Mouse (Mus musculus) stomach, postnatal 0 days (tissue): ENCODE measurements around the gene Slc8a3. TPM values are rescaled to one million over a fixed set of nuclear protein-coding genes. Genes with fewer than 3 reads are reported as not detected.

Experiments
- ATAC-seq: fragments of 200-750 bp; cut with Nextera tagmentation; 2 replicates; pipeline ENCODE4 v1.8.0; 2017; ENCODE audit not compliant: low FRiP score, low TSS enrichment
- DNase-seq: peaks from one replicate; pipeline ENCODE4 v3.0.0-alpha.2; 2016; ENCODE audit warnings: low spot score
- H3K27ac ChIP-seq: fragments of 300-500 bp; sonication (generic); replicated peaks from 2 replicates; pipeline ENCODE4 v1.5.1; 2014; ENCODE audit warnings: mild to moderate bottlenecking, control low read depth
- H3K27me3 ChIP-seq: fragments of 300-500 bp; sonication (generic); 2 replicates; pipeline ENCODE4 v1.6.1; 2014; ENCODE audit warnings: low read length; ENCODE audit not compliant: control insufficient read depth, insufficient read depth
- H3K36me3 ChIP-seq: fragments of 300-500 bp; sonication (generic); 2 replicates; pipeline ENCODE4 v1.6.1; 2014; ENCODE audit warnings: low read length, mixed read lengths; ENCODE audit not compliant: control insufficient read depth, insufficient read depth
- H3K4me1 ChIP-seq: fragments of 300-500 bp; sonication (generic); replicated peaks from 2 replicates; pipeline ENCODE4 v1.6.1; 2014; ENCODE audit warnings: antibody characterized with exemption; ENCODE audit not compliant: control insufficient read depth, insufficient read depth
- H3K4me2 ChIP-seq: fragments of 300-500 bp; sonication (generic); replicated peaks from 2 replicates; pipeline ENCODE4 v1.6.1; 2014; ENCODE audit warnings: low read depth, mild to moderate bottlenecking, control low read depth, moderate library complexity
- H3K4me3 ChIP-seq: fragments of 300-500 bp; sonication (generic); 2 replicates; pipeline ENCODE4 v1.5.1; 2014; ENCODE audit warnings: low read depth, low read length, control low read depth
- H3K9ac ChIP-seq: fragments of 300-500 bp; sonication (generic); 2 replicates; pipeline ENCODE4 v1.6.1; 2014; ENCODE audit warnings: mild to moderate bottlenecking, low read length, control low read depth, mixed read lengths
- H3K9me3 ChIP-seq: fragments of 300-500 bp; sonication (generic); 2 replicates; pipeline ENCODE4 v1.6.1; 2016; ENCODE audit warnings: low read length; ENCODE audit not compliant: control insufficient read depth
- CTCF ChIP-seq: IDR thresholded peaks from 2 replicates; pipeline ENCODE4 v1.5.1; 2016; ENCODE audit warnings: antibody characterized with exemption, low read depth, mild to moderate bottlenecking, moderate library complexity
- EP300 ChIP-seq: optimal IDR thresholded peaks from 2 replicates; pipeline ENCODE3; 2016; ENCODE audit warnings: antibody characterized with exemption
- WGBS: fragments of 180-500 bp; shearing (Covaris S2); extraction: QIAGEN DNeasy Blood & Tissue Kit; methylation state at CpG from one replicate; pipeline ENCODE4 v1.1.7; 2014; 5-methylcytosine and 5-hydroxymethylcytosine counted together
- polyA plus RNA-seq: library from polyadenylated mRNA; unstranded; fragments of >200 nt; fragmentation: Nextera tagmentation; extraction: Ambion mirVana; gene quantifications from 2 replicates; pipeline ENCODE4 v1.2.1, GENCODE M21; 2015

Gene Slc8a3
- polyA plus RNA-seq, 1 experiment from 2014 or later = 0.15 TPM

DNA sequence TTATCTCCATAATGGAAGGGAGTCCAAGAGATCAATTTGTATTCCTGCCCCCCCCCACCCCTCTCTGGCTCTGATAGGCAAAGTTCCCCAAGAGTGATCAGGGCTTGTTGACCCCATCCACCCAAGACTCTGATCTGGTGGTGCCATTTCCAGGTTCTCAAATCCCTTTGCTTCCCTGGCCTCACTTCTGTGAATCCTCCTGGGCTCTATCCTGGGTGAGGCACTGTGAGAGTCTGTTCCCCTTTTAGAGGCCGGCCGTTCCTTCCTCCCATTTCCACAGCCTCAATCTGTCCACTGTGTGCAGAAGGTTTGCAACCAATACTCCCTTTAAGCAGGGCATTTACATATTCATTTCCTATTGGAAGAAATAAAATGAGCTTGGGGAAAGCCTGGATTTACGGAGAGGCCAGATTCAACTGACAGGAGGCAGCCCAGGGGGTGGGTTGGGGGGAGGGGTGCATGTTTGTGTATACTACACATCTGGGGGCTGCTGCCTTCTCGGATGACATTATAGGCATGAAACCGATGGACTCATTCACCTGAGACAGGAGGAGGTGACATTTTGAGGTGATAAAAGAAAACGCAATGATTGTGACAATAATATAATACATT, 106.9 kb downstream of the Slc8a3 start:
- no peaks in the 10 kb centered on the region for H3K4me1 ChIP-seq
- H3K27me3 ChIP-seq = no peaks in the 10 kb centered on the region
- H3K9me3 ChIP-seq = no peaks in the 10 kb centered on the region
- no peak for TF ChIP-seq CTCF
- no peak for TF ChIP-seq EP300
- H3K4me3 ChIP-seq = no peak overlapping the region
- ATAC-seq (no peak), DNase-seq (no peak)
- H3K4me2 ChIP-seq = no peak overlapping the region
- no peak overlapping the region for H3K9ac ChIP-seq
- no peaks in the 10 kb centered on the region for H3K36me3 ChIP-seq
- 29% methylated on average over 6 of the region's 6 CpGs for WGBS
- H3K27ac ChIP-seq = no peak overlapping the region

DNA sequence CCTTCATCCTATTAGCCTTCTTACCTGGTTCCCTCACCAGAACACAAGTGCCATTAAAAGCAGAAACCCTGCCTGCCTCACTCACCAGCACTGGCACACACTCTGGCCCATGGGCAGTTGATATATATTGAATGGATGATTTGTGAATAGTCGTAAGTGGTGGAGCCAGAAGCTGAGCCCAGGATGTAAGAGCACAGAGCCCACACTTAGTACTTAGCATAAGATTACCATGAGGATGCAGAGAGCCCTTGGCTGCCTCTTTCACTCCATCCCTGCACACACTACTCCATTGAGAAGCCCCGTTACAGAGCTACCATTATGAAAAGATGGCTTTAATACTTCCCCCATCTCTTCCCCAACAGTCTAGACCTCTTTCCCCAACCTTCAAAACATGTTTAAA, 108.1 kb downstream of the Slc8a3 start:
- ATAC-seq = no peak
- no peaks in the 10 kb centered on the region for H3K4me1 ChIP-seq
- no peak overlapping the region for H3K9ac ChIP-seq
- WGBS = 67% methylated on average over 2 of the region's 2 CpGs
- H3K4me3 ChIP-seq = no peak overlapping the region
- TF ChIP-seq EP300 (no peak), CTCF (no peak)
- DNase-seq = no peak
- no peak overlapping the region for H3K4me2 ChIP-seq
- H3K9me3 ChIP-seq = no peaks in the 10 kb centered on the region
- no peaks in the 10 kb centered on the region for H3K27me3 ChIP-seq
- H3K36me3 ChIP-seq = no peaks in the 10 kb centered on the region
- no peak overlapping the region for H3K27ac ChIP-seq

DNA sequence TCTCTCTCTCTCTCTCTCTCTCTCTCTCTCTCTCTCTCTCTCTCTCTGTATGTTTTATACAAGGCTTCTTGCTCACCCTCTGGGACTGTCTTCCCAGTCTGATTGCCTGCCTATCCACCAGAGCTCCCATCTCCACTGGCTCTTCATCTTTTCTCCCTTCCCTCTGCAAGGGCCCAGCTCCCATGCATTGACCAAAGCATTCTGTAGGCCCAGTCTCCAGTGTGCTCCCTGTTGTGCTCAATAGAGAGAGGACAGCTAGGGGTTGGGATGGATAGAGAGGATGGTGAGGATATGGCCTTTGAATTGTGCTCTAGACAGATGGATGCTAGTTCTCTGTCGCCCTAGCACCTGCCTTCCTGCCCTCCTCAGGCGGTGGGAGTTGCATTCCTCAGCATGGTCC, 109.7 kb downstream of the Slc8a3 start:
- no peak for ATAC-seq
- no peak for DNase-seq
- Histone ChIP-seq H3K4me1 (no peaks in the 10 kb centered on the region), H3K27me3 (no peaks in the 10 kb centered on the region), H3K9ac (no peak overlapping the region), H3K4me3 (no peak overlapping the region), H3K9me3 (no peaks in the 10 kb centered on the region), H3K36me3 (no peaks in the 10 kb centered on the region), H3K4me2 (no peak overlapping the region), H3K27ac (no peak overlapping the region)
- 66% methylated on average over 2 of the region's 2 CpGs for WGBS
- TF ChIP-seq CTCF (no peak), EP300 (no peak)

DNA sequence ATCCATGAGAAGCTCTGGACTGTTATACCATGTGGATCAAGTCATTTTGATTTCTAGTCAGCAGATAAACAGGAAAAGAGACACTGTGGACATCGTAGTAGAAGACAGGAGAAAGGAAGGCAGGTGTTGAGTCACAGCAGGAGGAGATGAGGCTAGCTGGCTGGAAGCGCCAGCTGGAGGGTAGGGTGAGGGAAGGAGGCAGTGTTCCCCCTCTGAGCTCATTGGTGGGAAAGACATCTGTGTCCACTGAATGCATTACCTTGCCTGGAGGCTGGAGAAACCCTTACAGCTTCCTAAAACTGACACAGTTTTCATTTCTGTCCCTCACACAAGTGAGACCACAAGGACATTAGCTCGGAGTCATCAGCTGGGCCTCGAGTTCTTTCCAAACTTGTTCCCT, 113.6 kb downstream of the Slc8a3 start:
- WGBS = 54% methylated on average over 4 of the region's 4 CpGs
- no peaks in the 10 kb centered on the region for H3K9me3 ChIP-seq
- H3K4me1 ChIP-seq = no peaks in the 10 kb centered on the region
- ATAC-seq = no peak
- no peaks in the 10 kb centered on the region for H3K27me3 ChIP-seq
- no peak overlapping the region for H3K4me3 ChIP-seq
- no peaks in the 10 kb centered on the region for H3K36me3 ChIP-seq
- no peak overlapping the region for H3K9ac ChIP-seq
- H3K4me2 ChIP-seq = no peak overlapping the region
- H3K27ac ChIP-seq = no peak overlapping the region
- TF ChIP-seq CTCF (no peak), EP300 (no peak)
- no peak for DNase-seq

DNA sequence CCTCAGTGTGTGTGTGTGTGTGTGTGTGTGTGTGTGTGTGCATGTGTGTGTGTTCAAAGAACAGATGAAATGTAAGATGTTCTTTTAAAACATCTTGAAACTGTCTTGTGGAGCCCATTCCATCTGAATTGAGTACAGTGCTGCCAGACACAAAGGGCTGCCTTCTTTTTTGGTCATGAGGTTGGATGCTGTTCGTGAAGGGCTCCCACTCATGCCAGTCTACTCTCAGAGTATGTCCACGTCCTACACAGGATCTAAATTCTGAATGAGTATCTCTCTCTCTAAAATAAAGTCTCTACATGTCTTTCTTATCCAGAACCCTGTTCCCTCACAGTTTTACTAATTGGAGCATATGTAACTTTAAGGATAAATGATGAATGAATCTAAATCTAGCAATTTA, 124.4 kb downstream of the Slc8a3 start:
- H3K27ac ChIP-seq = no peak overlapping the region
- no peak overlapping the region for H3K4me2 ChIP-seq
- 54% methylated on average over 2 of the region's 2 CpGs for WGBS
- no peak overlapping the region for H3K4me3 ChIP-seq
- H3K4me1 ChIP-seq = no peaks in the 10 kb centered on the region
- no peak for TF ChIP-seq EP300
- no peak for TF ChIP-seq CTCF
- H3K9me3 ChIP-seq = no peaks in the 10 kb centered on the region
- no peaks in the 10 kb centered on the region for H3K27me3 ChIP-seq
- no peak for DNase-seq
- no peak for ATAC-seq
- H3K9ac ChIP-seq = no peak overlapping the region
- no peaks in the 10 kb centered on the region for H3K36me3 ChIP-seq

DNA sequence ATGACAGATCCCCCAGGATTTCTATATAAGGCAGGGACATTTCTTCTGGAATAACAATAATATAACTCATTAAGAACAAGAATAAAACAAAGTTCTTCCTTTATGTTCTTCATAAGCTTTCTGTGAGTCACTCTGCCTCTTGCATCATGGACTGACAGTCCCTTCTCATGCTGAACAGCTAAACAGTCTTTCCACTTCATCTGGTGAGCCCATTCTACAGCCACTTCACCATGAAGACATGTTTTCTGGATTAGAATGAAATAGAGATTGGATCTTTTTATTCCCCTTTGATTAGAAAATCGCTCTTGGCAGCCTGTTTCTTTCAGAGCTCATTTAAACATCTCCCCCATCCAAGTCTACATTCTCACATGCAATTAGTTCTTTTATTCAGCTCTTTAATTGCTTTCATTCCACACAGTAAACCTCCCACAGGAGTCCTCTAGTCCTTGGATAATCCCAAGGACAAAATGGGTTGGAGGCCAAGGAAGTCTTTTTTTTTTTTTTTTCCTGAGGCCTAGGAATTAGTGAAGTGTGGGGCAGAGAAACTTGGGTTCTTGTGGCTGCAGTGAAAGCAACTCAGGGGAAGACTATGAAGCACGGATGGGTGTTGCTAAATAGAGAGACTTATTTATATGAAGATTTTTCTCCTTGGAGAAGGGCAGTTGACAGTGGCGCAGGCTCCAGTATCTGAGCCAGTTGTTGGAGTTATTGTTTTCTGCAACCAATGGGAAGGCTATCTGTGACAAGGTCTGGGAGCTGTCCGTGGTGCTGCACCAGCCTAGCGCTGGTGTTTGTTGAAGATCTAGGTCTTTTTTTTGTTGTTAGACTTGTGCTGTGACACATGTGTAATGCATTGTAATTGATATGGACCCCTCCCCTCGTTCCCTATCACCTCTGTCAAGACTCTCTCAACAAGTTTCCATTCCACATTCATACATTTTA, 127.1 kb downstream of the Slc8a3 start:
- H3K4me3 ChIP-seq = no peak overlapping the region
- WGBS = 19% methylated on average over 6 of the region's 6 CpGs
- TF ChIP-seq EP300 (no peak), CTCF (no peak)
- DNase-seq = peak; percentile 67
- no peak overlapping the region for H3K9ac ChIP-seq
- H3K27ac ChIP-seq = no peak overlapping the region
- no peaks in the 10 kb centered on the region for H3K36me3 ChIP-seq
- H3K27me3 ChIP-seq = no peaks in the 10 kb centered on the region
- ATAC-seq = no peak
- H3K9me3 ChIP-seq = no peaks in the 10 kb centered on the region
- no peak overlapping the region for H3K4me2 ChIP-seq
- H3K4me1 ChIP-seq = no peaks in the 10 kb centered on the region
